Mouse (Mus musculus) E14TG2a.4 (cell line): ENCODE measurements at regions not wholly inside any gene's neighbourhood (a gene's known extent, or its start where the extent isn't known, plus 50 kb on each side); places are given as distances from the start of the nearest gene placed in this dataset.

ENCODE experiments used
- CTCF ChIP-seq: conservative IDR thresholded peaks from 2 replicates; pipeline ENCODE4 v1.5.1; 2014; ENCODE audit warnings: low read length
- POU5F1 ChIP-seq: IDR thresholded peaks from 2 replicates; pipeline ENCODE4 v1.6.1; 2014; ENCODE audit warnings: low read length, borderline replicate concordance

- TF ChIP-seq CTCF (no peak), POU5F1 (no peak)
Observed at GRCm38 (mm10) chr10:117481341-117481990, 101.7 kb upstream of the Cpsf6 start.
